Mouse (Mus musculus) thymus, adult 18-20 months (tissue): Measurements from ENCODE around the gene Prelid3b.
A peak's percentile ranks its signal among the peaks of the same experiment; 100 is the strongest.

ENCODE experiments used
- DNase-seq, 2 experiments: peaks; one replicate each; pipeline ENCODE4 v3.0.0; 2022; ENCODE audit warnings: mixed read lengths in 2 of 2

Prelid3b gene

GRCm38 (mm10) chr2:174472818-174473549 lies at the start of gene Prelid3b:
Gene Prelid3b (minus strand): TSS chr2:174473081.
- DNase-seq: peak; percentile 99

GRCm38 (mm10) chr2:174522134-174522533 lies 49.3 kb upstream of the Prelid3b start:
- DNase-seq: no peak

DNA sequence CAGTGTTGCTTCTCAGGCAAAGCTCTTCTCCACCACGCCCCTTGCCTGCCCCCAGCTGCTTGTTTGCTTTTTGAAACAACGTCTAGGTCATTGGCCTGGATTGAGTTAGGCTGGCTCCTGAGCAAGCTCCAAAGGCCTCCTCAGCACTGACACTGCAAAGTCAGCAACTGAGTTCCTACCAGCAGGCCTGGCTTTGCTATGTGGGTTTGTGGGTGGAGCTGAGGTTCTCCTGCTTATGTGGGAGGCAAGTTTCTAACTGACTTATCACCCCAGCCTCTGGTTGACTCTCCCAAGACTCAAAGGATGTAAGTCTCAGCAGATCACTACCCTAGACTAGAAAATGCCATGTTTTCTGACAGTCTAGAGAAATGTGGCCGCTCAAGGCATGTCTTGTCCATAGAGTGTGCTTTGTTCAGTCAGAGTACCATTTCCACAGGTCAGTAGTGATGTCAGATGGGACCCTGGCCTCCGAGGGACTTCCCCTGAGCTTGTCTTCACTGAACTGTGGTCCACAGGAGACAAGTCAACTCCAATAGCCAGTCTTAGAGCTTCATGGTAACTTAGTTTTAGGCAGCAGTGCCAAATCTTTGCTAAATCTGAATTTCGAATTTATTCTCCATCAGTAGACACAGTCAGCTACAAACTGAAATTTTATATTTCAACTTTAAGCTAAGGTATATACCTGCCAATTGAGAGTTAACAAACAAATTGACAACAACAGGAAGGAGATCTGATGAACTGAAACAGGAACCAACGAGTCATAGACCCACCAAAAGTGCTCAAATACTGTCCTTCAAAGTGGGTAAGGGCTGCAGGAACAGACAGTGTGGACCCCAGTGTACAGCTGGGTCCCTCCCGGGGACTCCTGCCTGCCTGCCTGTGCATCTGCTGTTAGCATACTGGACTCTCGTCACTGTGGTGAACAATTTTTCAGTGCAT lies 44.5 kb upstream of the Prelid3b start:
- no peak for DNase-seq

GRCm38 (mm10) chr2:174514887-174515286 lies 42.0 kb upstream of the Prelid3b start:
- no peak for DNase-seq

GRCm38 (mm10) chr2:174513827-174514226 lies 40.9 kb upstream of the Prelid3b start:
- no peak for DNase-seq

DNA sequence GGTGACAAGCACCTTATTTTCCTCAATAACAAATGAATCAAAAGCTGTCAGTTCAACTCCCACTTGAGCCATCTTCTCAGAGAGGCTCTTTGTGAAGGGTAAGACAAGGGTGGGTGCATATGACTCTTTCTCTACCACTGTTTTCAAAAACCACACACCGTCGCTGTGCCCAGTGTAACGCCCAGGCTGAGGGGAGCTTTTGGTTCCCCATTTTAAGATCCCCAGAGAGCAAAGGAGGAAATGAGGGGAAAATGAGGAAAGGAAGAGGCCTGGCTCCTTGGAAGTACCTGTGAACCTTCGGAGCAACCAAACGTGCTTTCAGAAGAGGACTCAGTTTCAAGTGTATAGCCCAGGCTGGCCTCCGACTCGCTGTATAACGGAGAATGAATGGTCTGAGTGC lies 36.9 kb upstream of the Prelid3b start:
- DNase-seq: no peak

DNA sequence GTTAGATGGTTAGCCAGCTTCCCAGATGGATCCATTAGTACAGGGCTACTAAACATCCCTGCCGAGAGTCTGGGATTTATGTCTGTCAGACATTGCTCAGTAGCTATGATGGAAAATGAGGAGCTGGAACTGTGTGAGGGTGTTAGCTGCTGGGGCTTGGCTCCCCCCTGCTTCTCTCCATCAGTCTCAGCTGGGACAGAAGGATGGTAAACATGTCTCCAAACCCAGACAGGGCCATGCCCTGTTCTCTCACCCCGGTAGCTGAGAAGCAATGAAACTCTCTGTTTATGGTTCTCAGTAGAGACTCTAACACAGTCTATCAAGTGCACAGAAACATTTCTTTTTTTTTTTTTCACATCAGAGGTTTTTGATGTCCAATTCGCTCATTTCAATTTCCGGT lies 35.1 kb upstream of the Prelid3b start:
- no peak for DNase-seq

DNA sequence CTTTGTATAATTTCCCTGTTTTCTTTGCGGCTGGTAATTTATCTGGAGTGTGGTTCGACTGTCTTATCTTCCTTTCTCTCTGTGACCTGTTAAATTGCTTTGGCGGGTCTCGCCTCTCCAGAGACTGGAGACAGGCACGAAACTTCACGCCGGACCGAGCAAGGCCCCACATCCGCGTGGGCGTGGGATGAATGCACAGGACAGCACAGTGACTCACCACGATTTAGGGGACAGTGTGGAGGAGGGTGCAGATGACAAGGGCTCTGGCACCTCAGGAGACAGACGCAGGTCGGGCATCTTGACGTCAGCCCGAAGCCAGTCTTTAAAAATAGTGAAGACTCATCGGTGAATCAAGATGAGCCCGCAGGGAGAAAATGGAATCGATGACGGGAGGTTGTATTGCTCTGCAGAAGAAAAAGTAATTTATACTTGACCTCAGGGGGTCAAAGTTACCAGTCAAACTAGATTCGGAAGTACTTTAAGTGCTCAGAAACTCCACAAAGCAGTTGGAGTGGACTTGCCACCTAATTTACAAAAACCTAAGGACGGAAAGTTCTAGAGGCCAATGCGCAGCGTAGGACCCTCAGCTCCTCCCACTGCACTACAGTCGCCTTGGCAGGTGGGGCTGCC lies 30.1 kb upstream of the Prelid3b start:
- no peak for DNase-seq

- DNase-seq: no peak
Measured at GRCm38 (mm10) chr2:174502321-174502720, 29.4 kb upstream of the Prelid3b start.

DNA sequence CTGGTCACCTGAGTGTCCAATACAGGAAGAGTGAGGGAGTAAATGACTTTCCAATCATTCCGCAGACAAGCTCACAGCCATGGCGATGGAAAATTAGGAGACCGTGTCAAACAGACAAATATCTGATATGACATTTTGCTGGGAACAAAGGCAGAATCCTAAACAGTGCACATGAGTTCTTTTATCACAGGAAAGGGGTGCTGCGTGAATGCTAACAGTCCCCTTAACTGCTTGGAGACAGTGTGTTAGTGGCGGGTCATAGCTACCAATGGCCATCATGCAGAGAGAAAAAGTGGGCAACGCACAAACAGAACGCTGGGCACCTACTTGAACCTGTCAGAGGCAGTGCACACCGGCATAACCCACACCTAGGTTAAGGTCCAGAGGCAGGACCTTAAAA lies 28.6 kb upstream of the Prelid3b start:
- DNase-seq: no peak

GRCm38 (mm10) chr2:174500814-174501503 lies 28.1 kb upstream of the Prelid3b start:
- DNase-seq: no peak

- no peak for DNase-seq
Measured at GRCm38 (mm10) chr2:174492858-174493257, 20.0 kb upstream of the Prelid3b start.

DNA sequence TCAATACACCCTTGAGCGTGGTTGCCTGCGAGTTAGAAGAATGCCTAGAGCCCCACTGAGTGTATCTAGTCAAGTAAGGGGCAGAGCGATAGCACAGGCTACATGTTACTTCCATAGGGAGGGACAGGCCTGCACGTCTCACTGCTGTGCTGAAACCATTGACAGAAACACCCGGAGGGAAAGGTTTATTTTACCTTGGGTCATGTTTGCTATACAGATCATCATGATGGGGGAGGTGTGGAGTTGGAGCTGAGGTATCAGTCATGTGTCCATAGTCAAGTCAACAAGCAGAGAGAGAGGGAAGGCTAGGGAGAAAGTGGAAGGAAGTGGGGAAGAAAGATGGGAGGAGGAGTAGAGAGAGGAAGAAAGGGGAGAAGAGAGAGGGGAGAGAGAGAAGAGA lies 14.1 kb upstream of the Prelid3b start:
- DNase-seq: no peak

GRCm38 (mm10) chr2:174478746-174479145 lies 5.9 kb upstream of the Prelid3b start:
- DNase-seq: no peak

- DNase-seq: no peak
Measured at GRCm38 (mm10) chr2:174477543-174478319, 4.8 kb upstream of the Prelid3b start.

- no peak for DNase-seq
Measured at GRCm38 (mm10) chr2:174473550-174473927, 658 bp upstream of the Prelid3b start.

- DNase-seq: no peak
Measured at GRCm38 (mm10) chr2:174472407-174472806, 474 bp downstream of the Prelid3b start.

DNA sequence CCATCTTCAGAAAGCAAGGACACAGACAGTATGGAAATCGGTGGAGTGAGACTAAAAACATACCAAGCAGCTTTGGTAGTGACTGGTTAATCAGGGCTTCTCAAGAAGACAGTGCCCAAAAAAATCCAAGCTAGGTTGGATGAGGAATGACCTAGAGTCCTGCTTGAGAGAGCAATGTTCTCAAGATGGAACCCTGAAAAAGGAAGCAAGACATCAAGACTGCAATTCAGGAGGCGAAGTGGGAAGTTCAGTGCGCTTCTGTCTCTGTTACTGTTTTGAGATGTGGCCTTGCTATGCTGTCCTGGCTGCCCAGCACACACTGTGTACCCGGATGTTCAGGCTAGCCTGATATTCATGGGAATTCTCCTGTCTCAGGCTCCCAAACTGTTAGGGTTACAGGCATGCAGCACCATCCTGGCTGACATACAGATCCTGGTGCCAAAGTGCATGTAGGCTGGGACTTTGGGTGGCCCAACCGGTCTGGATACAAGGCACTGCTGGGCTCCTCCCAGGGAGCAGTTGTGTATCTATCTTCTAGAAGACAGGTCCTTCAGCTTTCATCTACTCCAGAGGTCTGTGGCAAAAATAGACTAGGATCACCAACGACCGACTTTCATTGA lies 2.0 kb downstream of the Prelid3b start:
- no peak for DNase-seq

DNA sequence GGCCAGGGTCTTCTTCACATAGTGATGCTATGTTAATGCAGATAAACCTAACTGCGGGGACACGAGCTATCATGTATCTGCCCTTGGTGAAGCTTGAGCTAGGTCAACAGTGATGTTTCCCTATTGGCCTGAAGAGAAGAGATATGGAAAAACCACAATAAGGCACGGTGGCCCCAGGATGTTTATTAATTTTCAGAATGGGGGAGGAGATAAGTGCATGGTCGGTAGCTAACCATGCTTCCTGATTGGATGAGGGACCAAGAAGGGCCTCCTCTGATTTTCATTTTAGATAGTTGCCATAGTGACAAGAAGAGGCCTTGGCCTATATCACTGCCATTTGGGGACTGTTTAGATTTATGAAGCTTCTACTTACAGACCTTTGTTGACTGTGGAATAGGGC lies 2.5 kb downstream of the Prelid3b start:
- DNase-seq: no peak

DNA sequence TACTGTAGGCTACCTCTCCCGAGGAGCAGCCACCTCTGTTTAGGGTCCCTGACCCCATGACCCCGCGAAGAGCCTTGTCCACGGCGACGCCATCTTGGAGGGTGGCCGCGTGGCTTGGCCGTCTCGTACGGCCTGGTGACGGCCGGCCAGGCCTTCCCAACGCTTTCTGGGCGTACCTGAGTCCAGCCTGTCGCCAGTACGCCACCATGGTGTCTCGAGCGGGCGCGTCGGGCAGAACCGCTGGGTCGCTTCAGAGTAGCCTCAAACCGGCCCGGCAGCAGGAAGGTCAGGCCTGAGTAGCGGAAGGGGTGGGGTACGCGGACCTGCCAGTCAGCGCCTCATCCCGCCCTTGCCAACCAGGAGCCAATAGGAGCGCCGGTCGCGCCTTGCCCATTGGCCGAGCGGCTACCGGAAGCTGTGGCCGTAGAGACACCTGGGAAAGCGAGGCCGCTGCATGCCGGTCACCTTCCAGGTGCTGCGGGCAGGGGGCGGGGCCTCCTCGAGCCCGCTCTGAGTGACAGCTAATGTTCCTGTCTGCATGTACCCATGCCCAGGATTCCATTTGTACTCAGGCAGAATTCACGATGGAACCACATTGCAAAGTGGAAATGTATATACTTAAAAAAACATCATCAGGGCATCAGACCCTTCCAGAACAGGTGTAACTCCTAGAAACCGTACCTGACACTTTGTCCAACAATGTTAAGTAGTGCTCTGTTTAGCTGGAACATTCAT lies 8.9 kb downstream of the Prelid3b start, which contains the start of gene Atp5e:
TSS of gene Atp5e (minus strand) at position 317 of the 735 bp plus-strand sequence.
- peak; percentile 92 to 94 for DNase-seq

- peak in 1 of 2 experiments; percentile 10 for DNase-seq
Measured at GRCm38 (mm10) chr2:174463370-174463769, 9.5 kb downstream of the Prelid3b start.
